Mouse (Mus musculus) embryonic facial prominence, embryonic 15.5 days (tissue): ENCODE results near the gene Exosc10. TPM values are rescaled to one million over a fixed set of nuclear protein-coding genes. Genes with fewer than 3 reads are reported as not detected.

ENCODE experiments used
- ATAC-seq: fragments of 200-750 bp; cut with Nextera tagmentation; 2 replicates; pipeline ENCODE4 v1.8.0; 2017; ENCODE audit warnings: low read depth, moderate TSS enrichment; ENCODE audit not compliant: insufficient number of reproducible peaks, low FRiP score, low TSS enrichment
- H3K27ac ChIP-seq: fragments of 300-500 bp; sonication (generic); replicated peaks from 2 replicates; pipeline ENCODE4 v1.5.1; 2015; ENCODE audit warnings: mild to moderate bottlenecking, inconsistent platforms
- H3K27me3 ChIP-seq: fragments of 300-500 bp; sonication (generic); 2 replicates; pipeline ENCODE4 v1.6.1; 2015; ENCODE audit warnings: inconsistent platforms
- H3K36me3 ChIP-seq: fragments of 300-500 bp; sonication (generic); 2 replicates; pipeline ENCODE4 v1.6.1; 2015; ENCODE audit warnings: mild to moderate bottlenecking, inconsistent platforms
- H3K4me1 ChIP-seq: fragments of 300-500 bp; sonication (generic); 2 replicates; pipeline ENCODE4 v1.6.1; 2015; ENCODE audit warnings: inconsistent platforms
- H3K4me2 ChIP-seq: fragments of 300-500 bp; sonication (generic); replicated peaks from 2 replicates; pipeline ENCODE4 v1.6.1; 2015; ENCODE audit warnings: mild to moderate bottlenecking, inconsistent platforms
- H3K4me3 ChIP-seq: fragments of 300-500 bp; sonication (generic); replicated peaks from 2 replicates; pipeline ENCODE4 v1.5.1; 2015; ENCODE audit warnings: mild to moderate bottlenecking, inconsistent platforms
- H3K9ac ChIP-seq: fragments of 300-500 bp; sonication (generic); 2 replicates; pipeline ENCODE4 v1.6.1; 2015; ENCODE audit warnings: inconsistent platforms
- H3K9me3 ChIP-seq: fragments of 300-500 bp; sonication (generic); replicated peaks from 2 replicates; pipeline ENCODE4 v1.6.1; 2016; ENCODE audit warnings: inconsistent platforms
- whole genome bisulfite sequencing: fragments of 180-500 bp; shearing (Covaris S2); methylation state at CpG from one replicate; pipeline ENCODE4 v1.1.7; 2015; 5-methylcytosine and 5-hydroxymethylcytosine counted together
- polyA plus RNA-seq: library from polyadenylated mRNA; unstranded; fragments of >200 nt; fragmentation: Nextera tagmentation; extraction: Ambion mirVana; gene quantifications from 2 replicates; pipeline ENCODE4 v1.2.1, GENCODE M21; 2015

Exosc10 gene
- polyA plus RNA-seq, 1 experiment from 2014 or later, result 87.6 TPM

DNA sequence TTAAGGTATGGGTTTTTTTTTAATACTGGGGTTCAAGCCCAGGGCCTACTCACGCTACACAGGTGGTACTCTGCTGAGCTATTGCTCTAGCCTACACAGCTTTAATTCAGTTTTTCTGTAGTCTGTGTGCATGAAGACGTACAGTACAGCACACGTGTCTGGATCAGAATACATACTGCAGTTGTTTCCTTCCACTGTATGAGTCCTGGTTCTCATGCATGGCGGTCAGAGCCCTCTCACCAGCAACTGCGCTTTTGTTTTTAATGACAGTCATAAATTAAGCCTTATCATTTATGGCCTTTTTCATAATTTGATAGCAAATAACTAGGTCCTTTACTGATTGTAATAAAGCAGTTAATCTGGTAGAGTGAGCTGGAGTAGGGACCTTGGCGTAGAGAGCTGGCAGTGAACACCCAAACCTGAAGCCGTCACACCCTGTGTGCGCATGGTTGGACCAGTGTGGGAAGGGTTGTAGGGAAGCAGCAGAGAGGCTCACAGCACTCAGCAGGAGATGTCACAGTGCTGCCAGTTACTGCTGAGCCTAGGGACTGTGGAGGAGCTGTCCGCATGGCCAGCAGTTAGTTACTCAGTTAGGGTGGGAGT, 12.6 kb downstream of the Exosc10 start:
- Histone ChIP-seq H3K4me1 (no peaks in the 10 kb centered on the region), H3K4me2 (no peak overlapping the region), H3K9me3 (no peaks in the 10 kb centered on the region), H3K4me3 (no peak overlapping the region), H3K27me3 (no peaks in the 10 kb centered on the region), H3K36me3 (peaks cover 98% of the 10 kb centered on the region), H3K27ac (no peak overlapping the region), H3K9ac (no peak overlapping the region)
- ATAC-seq, result no peak
- WGBS, result 94% methylated on average over 9 of the region's 9 CpGs

GRCm38 (mm10) chr4:148573222-148573621, 15.0 kb downstream of the Exosc10 start:
- Histone ChIP-seq H3K36me3 (peaks cover 97% of the 10 kb centered on the region), H3K4me2 (no peak overlapping the region), H3K27me3 (no peaks in the 10 kb centered on the region), H3K9ac (no peak overlapping the region), H3K27ac (no peak overlapping the region), H3K4me3 (no peak overlapping the region), H3K9me3 (no peaks in the 10 kb centered on the region), H3K4me1 (no peaks in the 10 kb centered on the region)
- WGBS, result 82% methylated on average over 7 of the region's 7 CpGs
- no peak for ATAC-seq

DNA sequence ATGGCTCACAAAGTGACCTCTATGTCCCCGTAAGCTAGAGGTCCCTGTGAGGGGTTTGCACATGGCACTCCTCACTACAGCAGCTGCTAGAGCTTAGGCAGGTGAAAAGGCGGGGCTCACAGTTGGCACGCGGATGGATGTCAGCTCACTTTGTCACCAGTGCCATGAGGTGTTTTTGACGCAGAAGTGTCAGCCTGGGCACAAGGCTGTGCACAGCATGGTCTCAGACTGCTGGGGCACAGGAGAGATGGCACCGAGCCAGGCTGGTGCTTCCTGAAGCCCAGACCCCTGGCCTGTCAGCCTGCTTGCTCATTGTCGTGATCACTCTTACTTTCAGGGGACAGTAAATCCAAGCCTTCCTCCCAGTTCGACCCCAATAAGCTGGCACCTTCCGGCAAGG, 22.5 kb downstream of the Exosc10 start:
- Histone ChIP-seq H3K27me3 (no peaks in the 10 kb centered on the region), H3K4me2 (no peak overlapping the region), H3K4me3 (no peak overlapping the region), H3K9me3 (no peaks in the 10 kb centered on the region), H3K36me3 (peaks cover 73% of the 10 kb centered on the region), H3K9ac (no peak overlapping the region), H3K27ac (no peak overlapping the region), H3K4me1 (no peaks in the 10 kb centered on the region)
- WGBS, result 88% methylated on average over 9 of the region's 9 CpGs
- ATAC-seq, result no peak

GRCm38 (mm10) chr4:148581422-148581821, 23.2 kb downstream of the Exosc10 start:
- H3K27me3 ChIP-seq, result no peaks in the 10 kb centered on the region
- ATAC-seq, result no peak
- H3K4me2 ChIP-seq, result no peak overlapping the region
- no peaks in the 10 kb centered on the region for H3K9me3 ChIP-seq
- peaks cover 67% of the 10 kb centered on the region for H3K36me3 ChIP-seq
- H3K9ac ChIP-seq, result no peak overlapping the region
- H3K27ac ChIP-seq, result no peak overlapping the region
- no peak overlapping the region for H3K4me3 ChIP-seq
- 91% methylated on average over 5 of the region's 5 CpGs for WGBS
- no peaks in the 10 kb centered on the region for H3K4me1 ChIP-seq

DNA sequence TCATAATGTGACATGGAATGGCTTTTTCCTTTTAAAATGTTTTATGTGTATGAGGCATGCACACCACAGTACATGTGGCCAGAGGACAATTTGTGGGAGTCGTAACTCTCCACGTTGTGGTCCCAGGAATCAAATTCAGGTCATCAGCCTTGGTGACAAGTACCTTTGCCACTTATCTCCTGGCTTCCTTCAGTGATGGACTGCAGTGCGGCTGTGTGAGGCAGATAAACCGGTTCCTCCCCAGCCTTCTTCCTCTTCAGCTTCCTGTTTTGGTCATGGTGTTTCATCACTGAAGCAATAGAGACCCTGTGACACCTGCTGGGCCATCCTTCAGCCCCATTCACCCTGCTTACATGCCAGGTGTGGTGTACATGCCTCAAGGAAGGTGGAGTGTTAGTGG, 25.0 kb downstream of the Exosc10 start:
- Histone ChIP-seq H3K4me2 (no peak overlapping the region), H3K9me3 (no peaks in the 10 kb centered on the region), H3K36me3 (peaks cover 49% of the 10 kb centered on the region), H3K27me3 (no peaks in the 10 kb centered on the region), H3K27ac (no peak overlapping the region), H3K4me3 (no peak overlapping the region), H3K9ac (no peak overlapping the region), H3K4me1 (no peaks in the 10 kb centered on the region)
- 69% methylated on average over 4 of the region's 4 CpGs for WGBS
- no peak for ATAC-seq

- no peak for ATAC-seq
- no peak overlapping the region for H3K27ac ChIP-seq
- 0 out of 2 replicates have a peak, but pooled peaks cover 9% of the 10 kb centered on the region for H3K4me1 ChIP-seq
- H3K27me3 ChIP-seq, result no peaks in the 10 kb centered on the region
- no peaks in the 10 kb centered on the region for H3K9me3 ChIP-seq
- no peak overlapping the region for H3K9ac ChIP-seq
- 80% methylated on average over 9 of the region's 9 CpGs for WGBS
- peaks cover 16% of the 10 kb centered on the region for H3K36me3 ChIP-seq
- no peak overlapping the region for H3K4me3 ChIP-seq
- H3K4me2 ChIP-seq, result no peak overlapping the region
Measured at GRCm38 (mm10) chr4:148586648-148587047, 28.4 kb downstream of the Exosc10 start.

GRCm38 (mm10) chr4:148588793-148589192, 30.6 kb downstream of the Exosc10 start:
- Histone ChIP-seq H3K27me3 (no peaks in the 10 kb centered on the region), H3K9ac (no peak overlapping the region), H3K4me3 (no peak overlapping the region), H3K4me1 (peaks cover 25% of the 10 kb centered on the region), H3K36me3 (peaks cover 6% of the 10 kb centered on the region), H3K9me3 (no peaks in the 10 kb centered on the region), H3K27ac (no peak overlapping the region), H3K4me2 (no peak overlapping the region)
- ATAC-seq, result no peak
- WGBS, result 74% methylated on average over 9 of the region's 9 CpGs

GRCm38 (mm10) chr4:148589565-148589964, 31.3 kb downstream of the Exosc10 start:
- Histone ChIP-seq H3K4me2 (no peak overlapping the region), H3K9me3 (no peaks in the 10 kb centered on the region), H3K27me3 (no peaks in the 10 kb centered on the region), H3K9ac (no peak overlapping the region), H3K27ac (no peak overlapping the region), H3K4me3 (no peak overlapping the region), H3K36me3 (peaks cover 14% of the 10 kb centered on the region), H3K4me1 (peaks cover 25% of the 10 kb centered on the region)
- WGBS, result 41% methylated on average over 8 of the region's 8 CpGs
- no peak for ATAC-seq

DNA sequence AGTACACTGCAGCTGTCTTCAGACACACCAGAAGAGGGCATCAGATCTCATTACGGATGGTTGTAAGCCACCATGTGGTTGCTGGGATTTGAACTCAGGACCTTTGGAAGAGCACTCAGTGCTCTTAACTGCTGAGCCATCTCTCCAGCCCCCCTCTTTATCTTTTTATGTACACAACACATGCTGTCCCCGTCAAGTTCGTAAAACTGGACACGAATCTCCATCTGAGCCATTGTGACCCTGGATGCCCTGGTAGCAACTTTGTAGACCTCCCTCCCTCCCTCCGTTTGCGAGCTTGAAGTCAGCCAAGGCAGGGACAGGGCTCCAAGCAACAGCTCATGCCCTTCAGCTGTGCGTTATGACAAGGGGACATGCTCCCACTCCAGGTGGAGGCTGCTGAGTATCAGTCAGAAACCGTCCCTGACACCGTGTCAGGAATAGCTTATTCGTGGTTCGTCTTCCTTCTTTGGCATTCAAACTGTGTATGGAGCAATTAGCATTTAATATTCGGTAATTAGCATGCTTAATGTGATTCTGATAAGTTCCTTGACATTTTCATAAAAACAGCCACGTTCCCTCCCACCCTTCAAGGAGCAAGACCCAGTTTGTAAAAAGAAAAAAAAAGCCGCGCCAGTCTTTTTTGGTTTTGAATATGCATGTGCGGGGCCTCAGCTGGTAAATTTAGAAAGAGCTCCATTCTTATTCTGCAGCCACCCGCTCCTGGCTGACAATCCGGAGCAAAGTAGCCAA, 32.4 kb downstream of the Exosc10 start:
- no peaks in the 10 kb centered on the region for H3K27me3 ChIP-seq
- H3K36me3 ChIP-seq, result peaks cover 24% of the 10 kb centered on the region
- no peak for ATAC-seq
- peak overlapping the region; percentile 99 for H3K4me3 ChIP-seq
- peaks cover 25% of the 10 kb centered on the region for H3K4me1 ChIP-seq
- no peaks in the 10 kb centered on the region for H3K9me3 ChIP-seq
- peak overlapping the region; percentile 83 for H3K9ac ChIP-seq
- 5% methylated on average over 18 of the region's 18 CpGs for WGBS
- H3K4me2 ChIP-seq, result peak overlapping the region; percentile 89
- H3K27ac ChIP-seq, result peak overlapping the region; percentile 79

DNA sequence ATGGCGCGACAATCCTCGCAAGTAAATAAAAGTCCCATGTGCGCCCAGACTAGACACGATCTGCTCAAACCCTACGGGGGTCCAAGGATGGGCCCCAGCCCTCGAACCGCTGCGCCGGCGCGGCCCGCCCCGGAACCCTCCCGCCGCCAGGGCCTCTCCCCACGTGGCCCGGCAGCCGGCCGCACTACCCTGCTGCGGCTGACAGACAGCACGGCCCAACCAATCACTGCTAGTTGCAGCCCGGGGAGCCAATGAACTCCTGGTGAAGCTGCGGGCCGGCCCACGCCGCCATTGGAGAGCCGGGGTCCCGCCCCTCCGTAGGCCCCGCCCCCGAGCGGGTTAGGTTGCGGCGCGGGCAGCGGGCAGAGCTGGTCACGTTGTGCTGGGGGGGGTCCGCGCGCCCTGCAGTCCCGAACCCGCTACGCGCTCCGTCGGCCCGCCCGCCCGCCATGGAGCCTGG, 33.0 kb downstream of the Exosc10 start, which contains the start of gene Srm:
Gene Srm, plus strand, starts transcription at position 333 of the 460 bp plus-strand sequence.
- H3K4me2 ChIP-seq, result peak within 1 kb of the TSS; percentile 89
- H3K4me1 ChIP-seq, result peaks cover 25% of the 10 kb centered on the region
- H3K27me3 ChIP-seq, result no peaks in the 10 kb centered on the region
- ATAC-seq, result peak; percentile 100
- H3K9ac ChIP-seq, result peak within 1 kb of the TSS; percentile 83
- H3K27ac ChIP-seq, result peak within 1 kb of the TSS; percentile 79
- under 1% methylated on average over 50 of the region's 50 CpGs for WGBS
- peak within 1 kb of the TSS; percentile 99 for H3K4me3 ChIP-seq
- no peaks in the 10 kb centered on the region for H3K9me3 ChIP-seq
- H3K36me3 ChIP-seq, result peaks cover 30% of the 10 kb centered on the region

DNA sequence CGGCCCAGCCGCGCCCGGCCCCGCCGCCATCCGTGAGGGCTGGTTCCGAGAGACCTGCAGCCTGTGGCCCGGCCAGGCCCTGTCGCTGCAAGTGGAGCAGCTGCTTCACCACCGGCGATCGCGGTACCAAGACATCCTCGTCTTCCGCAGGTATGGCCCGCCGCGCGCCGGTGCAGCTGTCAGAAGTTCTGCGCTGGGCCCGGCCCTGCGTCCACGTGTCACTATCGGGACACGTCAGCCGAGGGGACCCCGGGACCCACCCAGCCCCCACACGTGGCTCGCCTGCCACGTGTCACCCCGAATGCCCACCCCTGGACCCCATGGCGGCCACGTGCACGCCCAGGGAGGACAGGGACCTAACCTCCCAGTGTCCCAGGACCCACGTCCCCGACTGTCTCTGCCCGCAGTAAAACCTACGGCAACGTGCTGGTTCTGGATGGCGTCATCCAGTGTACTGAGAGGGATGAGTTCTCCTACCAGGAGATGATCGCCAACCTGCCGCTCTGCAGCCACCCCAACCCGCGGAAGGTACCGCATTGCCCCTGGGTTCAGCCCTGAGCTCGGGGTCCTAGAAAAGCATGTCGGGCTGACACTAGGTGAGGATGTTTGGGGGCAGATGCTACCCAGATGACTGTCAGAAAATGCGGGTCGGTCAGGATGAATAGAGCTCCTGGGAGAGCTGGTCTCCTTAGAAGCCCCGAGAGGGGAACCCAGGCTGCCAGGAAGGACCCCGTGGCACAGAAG, 33.6 kb downstream of the Exosc10 start:
- Histone ChIP-seq H3K4me1 (peaks cover 25% of the 10 kb centered on the region), H3K4me3 (peak overlapping the region; percentile 99), H3K36me3 (peaks cover 36% of the 10 kb centered on the region), H3K4me2 (peak overlapping the region; percentile 89), H3K9ac (peak overlapping the region; percentile 83), H3K27me3 (no peaks in the 10 kb centered on the region), H3K27ac (peak overlapping the region; percentile 55; the same call in 1 of the 2 replicates), H3K9me3 (no peaks in the 10 kb centered on the region)
- WGBS, result under 1% methylated on average over 53 of the region's 53 CpGs
- ATAC-seq, result peak; percentile 31
